Mouse (Mus musculus): ENCODE results near the gene Eif4a1. TPM values are rescaled to one million over a fixed set of nuclear protein-coding genes. Genes with fewer than 3 reads are reported as not detected.

The Eif4a1 gene
- total and polyA plus RNA-seq, 3 experiments: 1,622 to 2,161 (median 1,728) TPM

DNA sequence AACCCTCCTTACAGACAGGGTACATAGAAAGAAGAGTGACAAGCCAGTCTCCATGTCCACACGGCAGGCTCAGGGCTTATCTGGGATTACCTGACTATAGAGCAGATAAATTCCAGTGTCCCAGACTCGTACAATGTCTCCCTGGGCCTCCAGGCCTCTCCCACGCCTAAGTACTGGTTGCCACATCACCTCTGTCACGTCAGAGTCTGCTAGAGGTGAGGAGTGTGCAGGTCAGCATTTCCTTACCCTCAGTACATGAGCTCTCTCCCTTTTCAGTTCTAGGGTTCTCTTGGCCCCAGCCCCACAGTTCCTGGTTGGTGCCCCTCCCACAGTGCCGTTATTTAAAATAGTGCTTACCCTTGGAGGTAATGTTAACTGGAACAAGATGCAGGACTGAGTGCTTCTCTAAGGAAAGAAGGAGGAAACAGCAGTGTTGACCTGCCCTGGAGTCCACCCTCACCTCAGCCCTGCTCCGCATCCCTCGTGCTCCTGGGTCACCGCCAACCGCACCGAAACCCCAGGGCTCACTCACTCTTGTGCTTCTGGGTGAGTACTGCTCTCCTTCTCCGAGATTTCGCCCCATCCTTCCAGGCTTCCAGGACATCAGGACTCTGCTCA, 12.0 kb upstream of the Eif4a1 start:
- Histone ChIP-seq H3K4me3 (replicated peaks in 1 of 3; ENCODE audit: low read depth in 2 of 3, low read length in 2 of 3, poor library complexity in 1 of 3) (no peak overlapping the region), H3K9me3 (replicated peaks; ENCODE audit: low read length) (no peaks in the 10 kb centered on the region), H3K27me3 (replicated peaks) (no peaks in the 10 kb centered on the region), H3K27ac (ENCODE audit: insufficient read depth, low read depth) (no peak overlapping the region), H3K36me3 (replicated peaks in 1 of 2; ENCODE audit: control insufficient read depth in 1 of 2, insufficient read depth in 1 of 2, low read length in 1 of 2) (peaks cover 7 to 10% of the 10 kb centered on the region in 2 experiments), H3K4me1 (ENCODE audit: control insufficient read depth in 1 of 2, insufficient read depth in 2 of 2) (peaks cover 4 to 41% of the 10 kb centered on the region in 2 experiments), H3K9ac (ENCODE audit: insufficient read depth, low read depth) (no peak overlapping the region), H3K4me2 (ENCODE audit: insufficient read depth, low read depth, poor library complexity, severe bottlenecking) (no peak overlapping the region), H3K79me2 (replicated peaks; ENCODE audit: control insufficient read depth, extremely low read depth, insufficient read depth, poor library complexity, severe bottlenecking) (peaks cover 24% of the 10 kb centered on the region)
- no peak for DNase-seq (ENCODE audit: extremely low read depth)
- in situ Hi-C loops (cut with MboI; ENCODE audit: low pct_ligation_motif_present, low pct_unique_long_range_greater_than_20kb, low sequenced_read_pairs) (loop anchor here (5.0 to 10.0 kb wide), 2 partner anchors 61 to 193 kb away; partner anchors contain the start of gene Tmem95), dilution Hi-C loops (cut with MboI; ENCODE audit: extremely low pct_ligation_motif_present, extremely low pct_unique_long_range_greater_than_20kb, low sequenced_read_pairs) (no loop called here)
- no peak for TF ChIP-seq MXI1 (IDR thresholded peaks at IDR 0.05; ENCODE audit: low read depth, low read length)
- TF ChIP-seq CHD2 (IDR thresholded peaks at IDR 0.05; ENCODE audit: low read length): no peak

DNA sequence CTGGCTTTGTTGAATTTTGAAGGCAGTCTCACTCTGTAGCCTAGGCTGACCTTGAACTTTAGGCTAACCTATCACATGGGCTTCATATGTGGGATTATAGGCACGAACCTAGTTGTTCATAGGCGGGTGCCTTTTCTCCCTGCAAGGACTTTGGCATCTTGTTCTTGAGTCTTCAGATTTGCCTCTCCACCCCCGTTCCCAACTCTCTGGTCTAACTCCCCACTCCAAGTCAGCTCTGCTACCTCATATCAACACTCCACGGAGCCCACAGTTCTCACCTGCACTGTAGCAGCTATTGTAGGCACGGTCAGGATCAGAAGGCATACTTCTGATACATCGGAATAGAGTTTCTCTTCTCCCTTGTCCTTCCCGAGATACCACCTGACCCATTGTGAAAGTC, 11.4 kb upstream of the Eif4a1 start:
- Histone ChIP-seq H3K36me3 (replicated peaks in 1 of 2; ENCODE audit: control insufficient read depth in 1 of 2, insufficient read depth in 1 of 2, low read length in 1 of 2) (peaks cover 12 to 15% of the 10 kb centered on the region in 2 experiments), H3K79me2 (replicated peaks; ENCODE audit: control insufficient read depth, extremely low read depth, insufficient read depth, poor library complexity, severe bottlenecking) (peaks cover 30% of the 10 kb centered on the region), H3K9ac (ENCODE audit: insufficient read depth, low read depth) (no peak overlapping the region), H3K9me3 (replicated peaks; ENCODE audit: low read length) (no peaks in the 10 kb centered on the region), H3K27ac (ENCODE audit: insufficient read depth, low read depth) (no peak overlapping the region), H3K4me2 (ENCODE audit: insufficient read depth, low read depth, poor library complexity, severe bottlenecking) (no peak overlapping the region), H3K27me3 (replicated peaks) (no peaks in the 10 kb centered on the region), H3K4me1 (ENCODE audit: control insufficient read depth in 1 of 2, insufficient read depth in 2 of 2) (peaks cover 4 to 46% of the 10 kb centered on the region in 2 experiments), H3K4me3 (replicated peaks in 1 of 3; ENCODE audit: low read depth in 2 of 3, low read length in 2 of 3, poor library complexity in 1 of 3) (no peak overlapping the region)
- dilution Hi-C loops (cut with MboI; ENCODE audit: extremely low pct_ligation_motif_present, extremely low pct_unique_long_range_greater_than_20kb, low sequenced_read_pairs): no loop called here
- in situ Hi-C loops (cut with MboI; ENCODE audit: low pct_ligation_motif_present, low pct_unique_long_range_greater_than_20kb, low sequenced_read_pairs): loop anchor here (5.0 to 10.0 kb wide), 2 partner anchors 61 to 194 kb away; partner anchors contain the start of gene Tmem95
- DNase-seq (ENCODE audit: extremely low read depth): no peak
- no peak for TF ChIP-seq NELFE (IDR thresholded peaks at IDR 0.05; ENCODE audit: low read depth, low read length)
- TF ChIP-seq SMC3 (IDR thresholded peaks at IDR 0.05; ENCODE audit: low read depth, low read length): no peak
- no peak for TF ChIP-seq MEF2A (IDR thresholded peaks at IDR 0.05; ENCODE audit: borderline replicate concordance, low read depth, low read length)
- TF ChIP-seq POLR2A (IDR thresholded peaks at IDR 0.05; ENCODE audit: low read depth, low read length): no peak
- no peak for TF ChIP-seq IRF4 (IDR thresholded peaks at IDR 0.05; ENCODE audit: low read depth, low read length)
- no peak for TF ChIP-seq E2F4 (IDR thresholded peaks at IDR 0.05; ENCODE audit: insufficient replicate concordance, low read depth, low read length)
- TF ChIP-seq ZNF384 (IDR thresholded peaks at IDR 0.05; ENCODE audit: low read depth, low read length): no peak
- no peak for TF ChIP-seq HCFC1 (IDR thresholded peaks at IDR 0.05; ENCODE audit: low read depth, low read length)

DNA sequence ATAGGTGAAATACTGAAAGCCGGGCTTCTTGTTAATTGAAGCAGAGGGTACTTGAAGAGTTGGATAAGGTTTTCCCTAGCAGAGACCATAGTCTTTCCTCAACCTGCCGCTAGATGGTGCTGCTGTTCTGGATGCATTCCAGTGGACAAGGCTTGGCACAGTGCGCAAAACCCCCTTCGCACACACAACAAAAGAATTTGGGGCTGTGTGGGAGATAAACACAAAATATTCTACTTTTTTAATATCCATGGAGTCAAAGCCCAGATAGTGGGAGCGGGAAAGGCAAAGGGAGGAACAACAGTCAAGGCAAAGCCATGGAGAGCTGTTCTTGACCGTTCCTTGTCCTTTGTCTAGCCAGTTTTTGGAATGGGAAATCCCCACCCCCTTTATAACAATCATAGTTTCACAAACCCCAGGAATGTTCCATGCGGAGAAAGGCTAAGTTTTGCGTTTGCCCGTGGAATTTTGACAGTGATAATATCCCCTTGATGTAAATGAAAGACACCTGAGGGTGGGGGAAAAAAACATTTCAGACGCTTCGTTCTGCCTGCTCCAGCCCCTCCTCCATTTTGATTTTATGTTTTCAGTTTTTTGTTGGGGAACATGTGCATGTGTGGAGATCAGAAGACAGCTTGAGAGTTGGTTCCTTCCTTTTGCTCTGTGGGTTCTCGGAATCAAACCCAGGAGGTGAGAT, 10.8 kb upstream of the Eif4a1 start:
- no peaks in the 10 kb centered on the region for H3K27me3 ChIP-seq (replicated peaks)
- peak overlapping the region in 2 of 3 experiments; percentile 60 to 85 for H3K4me3 ChIP-seq (replicated peaks in 1 of 3; ENCODE audit: low read depth in 2 of 3, low read length in 2 of 3, poor library complexity in 1 of 3)
- in situ Hi-C loops (cut with MboI; ENCODE audit: low pct_ligation_motif_present, low pct_unique_long_range_greater_than_20kb, low sequenced_read_pairs) (loop anchor here (5.0 to 10.0 kb wide), 2 partner anchors 62 to 194 kb away; partner anchors contain the start of gene Tmem95), dilution Hi-C loops (cut with MboI; ENCODE audit: extremely low pct_ligation_motif_present, extremely low pct_unique_long_range_greater_than_20kb, low sequenced_read_pairs) (no loop called here)
- peaks cover 4 to 52% of the 10 kb centered on the region in 2 experiments for H3K4me1 ChIP-seq (ENCODE audit: control insufficient read depth in 1 of 2, insufficient read depth in 2 of 2)
- no peaks in the 10 kb centered on the region for H3K9me3 ChIP-seq (replicated peaks; ENCODE audit: low read length)
- H3K9ac ChIP-seq (ENCODE audit: insufficient read depth, low read depth): 0 out of 2 replicates have a peak overlapping the region, but pooled peaks have one; percentile 53
- peaks cover 32% of the 10 kb centered on the region for H3K79me2 ChIP-seq (replicated peaks; ENCODE audit: control insufficient read depth, extremely low read depth, insufficient read depth, poor library complexity, severe bottlenecking)
- H3K36me3 ChIP-seq (replicated peaks in 1 of 2; ENCODE audit: control insufficient read depth in 1 of 2, insufficient read depth in 1 of 2, low read length in 1 of 2): peaks cover 18 to 21% of the 10 kb centered on the region in 2 experiments
- peak; percentile 96 for DNase-seq (ENCODE audit: extremely low read depth)
- H3K27ac ChIP-seq (ENCODE audit: insufficient read depth, low read depth): no peak overlapping the region
- peak overlapping the region; percentile 71 for H3K4me2 ChIP-seq (ENCODE audit: insufficient read depth, low read depth, poor library complexity, severe bottlenecking)
- TF ChIP-seq CTCF (conservative IDR thresholded peaks at IDR 0.05 in 1 of 2, IDR thresholded peaks at IDR 0.05 in 1 of 2; ENCODE audit: low read depth in 2 of 2, low read length in 2 of 2): peak; percentile 96 to 98
- TF ChIP-seq ZC3H11A (IDR thresholded peaks at IDR 0.05; ENCODE audit: low read depth, low read length): no peak
- TF ChIP-seq MAZ (IDR thresholded peaks at IDR 0.05; ENCODE audit: low read depth, low read length): no peak
- no peak for TF ChIP-seq USF2 (conservative IDR thresholded peaks at IDR 0.05; ENCODE audit: low read depth, low read length)
- no peak for TF ChIP-seq TBP (conservative IDR thresholded peaks at IDR 0.05; ENCODE audit: low read depth, low read length)
- no peak for TF ChIP-seq MAX (IDR thresholded peaks at IDR 0.05; ENCODE audit: low read length)
- TF ChIP-seq PAX5 (IDR thresholded peaks at IDR 0.05; ENCODE audit: low read length): no peak
- TF ChIP-seq POLR2AphosphoS2 (IDR thresholded peaks at IDR 0.05; ENCODE audit: low read depth, low read length): no peak
- no peak for TF ChIP-seq BHLHE40 (IDR thresholded peaks at IDR 0.05; ENCODE audit: low read depth, low read length)
- TF ChIP-seq SIN3A (IDR thresholded peaks at IDR 0.05; ENCODE audit: low read length): peak; percentile 45; the same call in 1 of the 2 replicates
- TF ChIP-seq RAD21 (IDR thresholded peaks at IDR 0.05; ENCODE audit: low read depth, low read length): peak; percentile 95
- no peak for TF ChIP-seq HCFC1 (IDR thresholded peaks at IDR 0.05; ENCODE audit: low read depth, low read length)
- no peak for TF ChIP-seq USF1 (IDR thresholded peaks at IDR 0.05; ENCODE audit: low read depth, low read length)
- TF ChIP-seq EP300 (IDR thresholded peaks at IDR 0.05; ENCODE audit: low read length): no peak
- no peak; the same call in 1 of the 2 replicates for TF ChIP-seq MEF2A (IDR thresholded peaks at IDR 0.05; ENCODE audit: borderline replicate concordance, low read depth, low read length)
- peak; percentile 53 for TF ChIP-seq NRF1 (IDR thresholded peaks at IDR 0.05; ENCODE audit: low read depth, low read length)
- TF ChIP-seq MXI1 (IDR thresholded peaks at IDR 0.05; ENCODE audit: low read depth, low read length): no peak

Measured in CH12.LX (cell line).